Mouse (Mus musculus): ENCODE data around the gene Pebp1. TPM values are rescaled to one million over a fixed set of nuclear protein-coding genes. Genes with fewer than 3 reads are reported as not detected.

Gene Pebp1
- polyA plus RNA-seq, 1 experiment from 2014 or later = 861 TPM

DNA sequence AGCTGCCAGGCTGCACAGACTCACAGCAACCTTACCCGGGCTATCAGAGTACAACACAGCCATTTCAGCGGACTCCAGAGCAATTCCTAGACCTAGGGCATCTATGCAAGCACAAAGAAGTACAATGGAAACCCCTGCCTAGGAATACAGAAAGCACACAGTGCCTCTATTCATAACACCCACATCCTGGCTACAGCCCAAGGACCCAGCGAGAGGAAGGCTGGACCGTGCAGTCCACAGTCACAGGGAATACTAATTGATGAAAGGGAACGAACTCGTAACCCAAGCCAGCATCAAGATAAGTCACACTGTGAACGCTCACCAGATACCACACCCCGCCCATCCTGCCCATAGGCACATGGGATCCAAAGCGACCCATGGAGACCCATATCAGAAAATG lies 3.4 kb downstream of the Pebp1 start:
- no peaks in the 10 kb centered on the region for H3K4me1 ChIP-seq (ENCODE audit: control insufficient read depth, insufficient read depth, low read length)
- ATAC-seq (replicated peaks; ENCODE audit: insufficient number of reproducible peaks, low FRiP score, low TSS enrichment, low read depth) = no peak
- 71% methylated on average over 9 of the region's 9 CpGs for WGBS

DNA sequence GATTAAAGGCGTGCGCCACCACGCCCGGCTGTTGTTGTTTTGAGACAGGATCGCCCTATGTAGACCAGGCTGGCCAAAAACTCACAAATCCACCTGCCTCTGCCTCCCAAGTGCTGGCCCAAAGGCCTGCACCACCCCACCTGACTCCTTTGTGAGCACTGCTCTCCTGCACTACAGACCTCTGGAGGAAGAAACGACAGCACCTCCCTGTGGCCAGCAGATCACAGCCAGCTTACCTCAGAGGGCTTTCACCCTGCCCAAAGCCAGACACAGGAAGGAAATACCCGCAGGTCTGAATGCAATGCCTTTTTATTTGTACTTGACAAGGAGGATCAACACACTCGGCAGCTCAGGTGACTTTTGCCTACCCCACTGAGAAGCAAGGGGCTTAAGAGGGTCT lies 5.1 kb downstream of the Pebp1 start:
- H3K4me1 ChIP-seq (ENCODE audit: control insufficient read depth, insufficient read depth, low read length) = no peaks in the 10 kb centered on the region

More for the DNA sequence above, 3.4 kb downstream of the Pebp1 start:
- Histone ChIP-seq H3K4me3 (ENCODE audit: low read depth, low read length) (no peak overlapping the region), H3K27ac (replicated peaks; ENCODE audit: low read depth, low read length) (no peak overlapping the region), H3K9ac (replicated peaks; ENCODE audit: low read length) (no peak overlapping the region), H3K36me3 (replicated peaks; ENCODE audit: control insufficient read depth, insufficient read depth, low read depth, low read length) (no peaks in the 10 kb centered on the region; the same call in none of the 2 replicates), H3K9me3 (replicated peaks; ENCODE audit: control insufficient read depth, low read length) (no peaks in the 10 kb centered on the region), H3K27me3 (ENCODE audit: control insufficient read depth, insufficient read depth, low read length) (no peaks in the 10 kb centered on the region), H3K4me2 (ENCODE audit: low read depth, low read length) (no peak overlapping the region)
- DNase-seq (ENCODE audit: low spot score) = no peak

GRCm38 (mm10) chr5:117281536-117281935 lies 5.9 kb downstream of the Pebp1 start:
- no peak for DNase-seq (ENCODE audit: low spot score)
- Histone ChIP-seq H3K4me3 (ENCODE audit: low read depth, low read length) (no peak overlapping the region), H3K27ac (replicated peaks; ENCODE audit: low read depth, low read length) (no peak overlapping the region), H3K27me3 (ENCODE audit: control insufficient read depth, insufficient read depth, low read length) (no peaks in the 10 kb centered on the region), H3K36me3 (replicated peaks; ENCODE audit: control insufficient read depth, insufficient read depth, low read depth, low read length) (no peaks in the 10 kb centered on the region; the same call in none of the 2 replicates), H3K4me2 (ENCODE audit: low read depth, low read length) (no peak overlapping the region), H3K9ac (replicated peaks; ENCODE audit: low read length) (no peak overlapping the region), H3K9me3 (replicated peaks; ENCODE audit: control insufficient read depth, low read length) (no peaks in the 10 kb centered on the region), H3K4me1 (ENCODE audit: control insufficient read depth, insufficient read depth, low read length) (no peaks in the 10 kb centered on the region)
- 93% methylated on average over 10 of the region's 10 CpGs for WGBS
- ATAC-seq (replicated peaks; ENCODE audit: insufficient number of reproducible peaks, low FRiP score, low TSS enrichment, low read depth) = no peak

More for the DNA sequence above, 5.1 kb downstream of the Pebp1 start:
- Histone ChIP-seq H3K4me2 (ENCODE audit: low read depth, low read length) (no peak overlapping the region), H3K9ac (replicated peaks; ENCODE audit: low read length) (no peak overlapping the region), H3K27ac (replicated peaks; ENCODE audit: low read depth, low read length) (no peak overlapping the region), H3K4me3 (ENCODE audit: low read depth, low read length) (no peak overlapping the region), H3K9me3 (replicated peaks; ENCODE audit: control insufficient read depth, low read length) (no peaks in the 10 kb centered on the region), H3K36me3 (replicated peaks; ENCODE audit: control insufficient read depth, insufficient read depth, low read depth, low read length) (no peaks in the 10 kb centered on the region; the same call in none of the 2 replicates), H3K27me3 (ENCODE audit: control insufficient read depth, insufficient read depth, low read length) (no peaks in the 10 kb centered on the region)
- ATAC-seq (replicated peaks; ENCODE audit: insufficient number of reproducible peaks, low FRiP score, low TSS enrichment, low read depth) (no peak), DNase-seq (ENCODE audit: low spot score) (no peak)
- 89% methylated on average over 8 of the region's 8 CpGs for WGBS

GRCm38 (mm10) chr5:117279669-117280050 lies 7.8 kb downstream of the Pebp1 start:
- no peak overlapping the region for H3K4me3 ChIP-seq (ENCODE audit: low read depth, low read length)
- H3K27me3 ChIP-seq (ENCODE audit: control insufficient read depth, insufficient read depth, low read length) = no peaks in the 10 kb centered on the region
- H3K27ac ChIP-seq (replicated peaks; ENCODE audit: low read depth, low read length) = no peak overlapping the region
- no peaks in the 10 kb centered on the region; the same call in none of the 2 replicates for H3K36me3 ChIP-seq (replicated peaks; ENCODE audit: control insufficient read depth, insufficient read depth, low read depth, low read length)
- no peak overlapping the region for H3K4me2 ChIP-seq (ENCODE audit: low read depth, low read length)
- no peaks in the 10 kb centered on the region for H3K4me1 ChIP-seq (ENCODE audit: control insufficient read depth, insufficient read depth, low read length)
- H3K9ac ChIP-seq (replicated peaks; ENCODE audit: low read length) = no peak overlapping the region
- ATAC-seq (replicated peaks; ENCODE audit: insufficient number of reproducible peaks, low FRiP score, low TSS enrichment, low read depth) (no peak), DNase-seq (ENCODE audit: low spot score) (no peak)
- H3K9me3 ChIP-seq (replicated peaks; ENCODE audit: control insufficient read depth, low read length) = no peaks in the 10 kb centered on the region
- WGBS = 87% methylated on average over 4 of the region's 4 CpGs

- Histone ChIP-seq H3K4me3 (ENCODE audit: low read depth, low read length) (no peak overlapping the region), H3K27me3 (ENCODE audit: control insufficient read depth, insufficient read depth, low read length) (no peaks in the 10 kb centered on the region), H3K9me3 (replicated peaks; ENCODE audit: control insufficient read depth, low read length) (no peaks in the 10 kb centered on the region), H3K4me2 (ENCODE audit: low read depth, low read length) (no peak overlapping the region), H3K27ac (replicated peaks; ENCODE audit: low read depth, low read length) (no peak overlapping the region), H3K4me1 (ENCODE audit: control insufficient read depth, insufficient read depth, low read length) (no peaks in the 10 kb centered on the region), H3K9ac (replicated peaks; ENCODE audit: low read length) (no peak overlapping the region), H3K36me3 (replicated peaks; ENCODE audit: control insufficient read depth, insufficient read depth, low read depth, low read length) (no peaks in the 10 kb centered on the region; the same call in none of the 2 replicates)
- no peak for ATAC-seq (replicated peaks; ENCODE audit: insufficient number of reproducible peaks, low FRiP score, low TSS enrichment, low read depth)
- 91% methylated on average over 15 of the region's 15 CpGs for WGBS
- no peak for DNase-seq (ENCODE audit: low spot score)
Observed at GRCm38 (mm10) chr5:117278809-117279668, 8.4 kb downstream of the Pebp1 start.

- no peak overlapping the region for H3K4me3 ChIP-seq (ENCODE audit: low read depth, low read length)
Observed at GRCm38 (mm10) chr5:117277784-117278183, 9.6 kb downstream of the Pebp1 start.

GRCm38 (mm10) chr5:117274817-117275216 lies 12.6 kb downstream of the Pebp1 start:
- Histone ChIP-seq H3K27ac (replicated peaks; ENCODE audit: low read depth, low read length) (no peak overlapping the region), H3K36me3 (replicated peaks; ENCODE audit: control insufficient read depth, insufficient read depth, low read depth, low read length) (no peaks in the 10 kb centered on the region), H3K4me3 (ENCODE audit: low read depth, low read length) (no peak overlapping the region), H3K9me3 (replicated peaks; ENCODE audit: control insufficient read depth, low read length) (no peaks in the 10 kb centered on the region), H3K27me3 (ENCODE audit: control insufficient read depth, insufficient read depth, low read length) (no peaks in the 10 kb centered on the region), H3K9ac (replicated peaks; ENCODE audit: low read length) (no peak overlapping the region), H3K4me1 (ENCODE audit: control insufficient read depth, insufficient read depth, low read length) (no peaks in the 10 kb centered on the region), H3K4me2 (ENCODE audit: low read depth, low read length) (no peak overlapping the region)
- ATAC-seq (replicated peaks; ENCODE audit: insufficient number of reproducible peaks, low FRiP score, low TSS enrichment, low read depth) (no peak), DNase-seq (ENCODE audit: low spot score) (peak; percentile 9)
- 70% methylated on average over 5 of the region's 5 CpGs for WGBS

More at GRCm38 (mm10) chr5:117277784-117278183, 9.6 kb downstream of the Pebp1 start:
- H3K36me3 ChIP-seq (replicated peaks; ENCODE audit: control insufficient read depth, insufficient read depth, low read depth, low read length) = no peaks in the 10 kb centered on the region; the same call in 1 of the 2 replicates
- H3K9ac ChIP-seq (replicated peaks; ENCODE audit: low read length) = no peak overlapping the region
- no peak overlapping the region for H3K27ac ChIP-seq (replicated peaks; ENCODE audit: low read depth, low read length)
- no peaks in the 10 kb centered on the region for H3K9me3 ChIP-seq (replicated peaks; ENCODE audit: control insufficient read depth, low read length)
- H3K4me2 ChIP-seq (ENCODE audit: low read depth, low read length) = no peak overlapping the region
- H3K27me3 ChIP-seq (ENCODE audit: control insufficient read depth, insufficient read depth, low read length) = no peaks in the 10 kb centered on the region
- no peaks in the 10 kb centered on the region for H3K4me1 ChIP-seq (ENCODE audit: control insufficient read depth, insufficient read depth, low read length)
- 93% methylated on average over 6 of the region's 6 CpGs for WGBS
- no peak for ATAC-seq (replicated peaks; ENCODE audit: insufficient number of reproducible peaks, low FRiP score, low TSS enrichment, low read depth)
- peak; percentile 13 for DNase-seq (ENCODE audit: low spot score)

DNA sequence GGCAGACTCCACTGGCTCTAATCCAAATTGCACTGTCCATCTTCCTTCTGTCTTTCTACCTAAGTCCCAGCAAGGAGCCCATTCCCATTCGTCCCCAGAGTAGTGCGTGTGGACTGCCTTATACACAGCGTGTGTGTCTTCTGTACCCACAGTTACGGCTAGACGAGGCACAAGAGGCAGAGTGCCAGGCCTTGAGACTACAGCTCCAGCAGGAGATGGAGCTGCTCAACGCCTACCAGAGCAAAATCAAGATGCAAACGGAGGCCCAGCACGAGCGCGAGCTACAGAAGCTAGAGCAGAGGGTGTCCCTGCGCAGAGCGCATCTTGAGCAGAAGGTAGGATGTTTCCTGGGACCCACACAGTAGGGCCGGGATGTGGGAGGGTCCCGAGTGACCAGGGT lies 15.5 kb downstream of the Pebp1 start:
- Histone ChIP-seq H3K36me3 (replicated peaks; ENCODE audit: control insufficient read depth, insufficient read depth, low read depth, low read length) (no peaks in the 10 kb centered on the region), H3K27ac (replicated peaks; ENCODE audit: low read depth, low read length) (no peak overlapping the region), H3K4me3 (ENCODE audit: low read depth, low read length) (no peak overlapping the region), H3K4me2 (ENCODE audit: low read depth, low read length) (no peak overlapping the region), H3K9ac (replicated peaks; ENCODE audit: low read length) (no peak overlapping the region), H3K4me1 (ENCODE audit: control insufficient read depth, insufficient read depth, low read length) (no peaks in the 10 kb centered on the region), H3K27me3 (ENCODE audit: control insufficient read depth, insufficient read depth, low read length) (no peaks in the 10 kb centered on the region), H3K9me3 (replicated peaks; ENCODE audit: control insufficient read depth, low read length) (no peaks in the 10 kb centered on the region)
- ATAC-seq (replicated peaks; ENCODE audit: insufficient number of reproducible peaks, low FRiP score, low TSS enrichment, low read depth) (no peak), DNase-seq (ENCODE audit: low spot score) (no peak)
- 92% methylated on average over 14 of the region's 14 CpGs for WGBS
